Mouse (Mus musculus): ENCODE measurements around the gene Gmds.

Gene Gmds

DNA sequence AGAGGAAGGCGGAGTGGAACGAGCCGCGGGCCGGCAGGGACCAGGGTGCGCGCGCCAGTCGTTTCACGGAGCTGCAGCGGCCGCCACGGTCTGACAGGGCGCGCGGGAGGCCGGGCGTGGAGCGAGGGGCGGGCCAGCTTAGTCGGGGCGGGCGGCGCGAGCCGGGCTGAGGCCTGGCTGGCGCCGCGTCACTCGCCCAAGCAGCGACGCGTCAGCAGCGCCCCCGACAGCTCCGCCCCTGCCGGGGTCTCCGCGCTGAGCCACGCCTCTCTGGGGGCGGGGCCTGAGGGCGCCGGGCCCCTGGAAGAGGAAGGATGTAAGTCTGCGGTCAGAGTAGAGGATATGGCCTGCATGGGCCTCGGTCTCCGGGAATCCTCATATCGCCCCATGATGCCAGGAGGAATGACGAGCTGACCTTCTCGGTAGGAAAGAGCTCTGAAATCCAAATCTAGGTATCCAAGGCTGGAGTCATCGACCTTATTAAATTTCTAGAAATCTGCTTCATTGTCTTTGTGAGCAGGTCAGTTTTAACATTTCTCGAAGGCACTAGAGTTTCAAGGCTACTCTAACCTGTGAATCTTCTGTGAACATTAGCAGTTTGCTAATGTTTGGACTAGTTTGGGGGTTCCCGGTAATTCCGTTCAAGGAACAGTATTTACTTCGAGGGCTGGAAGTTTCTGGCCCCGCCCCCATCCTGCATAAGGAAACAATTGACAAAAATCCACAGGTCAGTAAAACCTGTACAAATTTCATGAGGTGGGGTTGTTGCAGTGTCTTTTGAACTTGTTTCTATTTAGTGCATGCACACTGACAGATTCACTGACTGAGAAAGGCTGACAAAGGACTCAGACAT is at the start of gene Gmds:
Gene Gmds, minus strand, starts transcription at position 228 of the 853 bp plus-strand sequence.
- peak; percentile 98 for DNase-seq

DNA sequence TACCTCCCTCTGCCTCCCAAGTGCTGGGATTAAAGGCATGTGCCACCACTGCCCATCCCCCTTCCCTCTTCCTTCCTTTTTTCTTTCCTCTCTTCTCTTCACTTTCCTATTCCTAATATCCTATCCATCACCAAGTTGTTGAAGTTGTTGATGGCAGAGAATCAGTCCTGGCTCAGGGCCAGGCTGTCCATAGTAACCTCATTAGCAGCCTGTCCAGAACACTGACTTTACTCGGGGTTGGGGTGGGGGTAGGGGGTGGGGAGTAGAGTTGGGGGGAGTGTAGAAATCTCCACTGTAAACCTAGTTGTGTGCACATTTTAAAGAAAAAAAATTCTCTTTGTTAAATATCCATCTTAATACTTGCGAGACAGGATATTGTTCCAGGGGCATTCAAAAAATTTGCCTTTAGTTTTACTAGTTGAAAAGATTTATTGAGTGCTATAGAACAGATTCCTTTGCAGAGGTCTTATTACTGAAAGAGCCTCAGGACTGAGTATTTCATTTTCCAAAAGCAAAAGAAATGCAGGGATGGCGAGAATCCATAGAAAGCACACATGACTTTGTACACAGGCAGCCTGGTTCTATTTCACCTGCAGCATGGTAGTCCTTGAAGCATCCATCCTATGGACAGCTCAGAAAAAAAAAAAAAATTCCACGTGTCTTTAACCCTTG is 47.0 kb upstream of the Gmds start:
- DNase-seq: no peak

- no peak for DNase-seq
Measured at GRCm38 (mm10) chr13:32382227-32383010, 43.9 kb upstream of the Gmds start.

GRCm38 (mm10) chr13:32378634-32379033 is 40.1 kb upstream of the Gmds start:
- DNase-seq: no peak

DNA sequence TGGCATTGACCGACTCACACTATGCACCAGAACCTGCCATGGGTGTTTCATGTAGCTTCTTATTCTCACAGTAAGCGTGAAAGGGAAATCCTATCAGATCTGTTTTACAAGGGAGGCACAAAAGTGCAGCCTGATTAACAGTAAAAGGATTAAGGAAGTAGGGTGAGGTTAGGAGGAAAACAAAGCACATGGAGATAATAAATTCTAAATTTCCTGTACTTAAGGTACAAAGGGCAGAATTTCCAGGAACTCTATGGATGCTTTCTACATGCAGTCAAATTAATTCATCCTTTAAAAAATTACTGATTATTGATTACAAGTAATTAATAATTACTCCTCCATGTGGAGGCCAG is 34.0 kb upstream of the Gmds start:
- no peak for DNase-seq

GRCm38 (mm10) chr13:32371874-32372530 is 33.5 kb upstream of the Gmds start:
- no peak for DNase-seq

- DNase-seq: no peak
Measured at GRCm38 (mm10) chr13:32370751-32371150, 32.2 kb upstream of the Gmds start.

GRCm38 (mm10) chr13:32370135-32370534 is 31.6 kb upstream of the Gmds start:
- no peak for DNase-seq

- no peak for DNase-seq
Measured at GRCm38 (mm10) chr13:32337735-32338512, 616 bp downstream of the Gmds start.

GRCm38 (mm10) chr13:32318309-32318708 is 20.2 kb downstream of the Gmds start:
- DNase-seq: no peak

GRCm38 (mm10) chr13:32317354-32317753 is 21.2 kb downstream of the Gmds start:
- no peak for DNase-seq

DNA sequence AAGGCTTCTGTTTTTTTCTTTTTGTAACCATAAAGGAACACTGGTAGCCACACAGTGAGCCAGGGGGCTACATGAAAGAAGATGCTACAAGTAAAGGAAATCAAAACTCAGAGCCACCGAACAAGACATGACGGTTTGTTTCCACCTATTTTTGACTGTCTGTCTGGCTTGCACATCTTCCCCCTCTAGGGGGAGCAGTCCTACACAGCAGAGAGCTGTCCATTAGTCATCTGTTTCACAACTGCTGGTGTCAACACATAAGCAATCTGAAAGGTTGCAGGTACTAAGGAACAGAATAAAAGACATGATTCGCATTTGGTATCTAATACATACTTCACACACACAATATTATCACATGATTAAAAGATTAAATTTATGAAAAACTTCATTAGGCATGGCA is 25.9 kb downstream of the Gmds start:
- DNase-seq: peak; percentile 68

GRCm38 (mm10) chr13:32311476-32311875 is 27.1 kb downstream of the Gmds start:
- no peak for DNase-seq

GRCm38 (mm10) chr13:32298456-32298855 is 40.1 kb downstream of the Gmds start:
- no peak for DNase-seq

DNA sequence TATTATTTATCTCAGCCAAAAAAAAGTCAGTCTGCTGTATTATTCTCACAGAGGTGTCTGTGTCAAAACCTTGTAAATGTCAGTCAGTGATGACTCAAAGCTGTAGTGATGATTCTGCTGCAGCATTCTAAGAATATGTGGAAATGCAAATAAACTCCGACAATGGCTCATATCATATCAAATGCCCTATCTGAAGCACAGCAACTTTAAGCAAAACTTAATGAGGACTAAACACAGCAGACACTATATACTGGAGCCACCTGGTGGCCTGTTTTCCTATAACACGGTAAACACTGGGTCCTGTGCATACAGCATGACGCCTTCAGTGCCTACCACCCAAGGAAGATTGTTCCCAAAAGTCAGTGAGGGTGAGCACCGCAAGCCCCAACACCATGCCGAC is 41.1 kb downstream of the Gmds start:
- DNase-seq: peak; percentile 35

- DNase-seq: no peak
Measured at GRCm38 (mm10) chr13:32294416-32295195, 43.9 kb downstream of the Gmds start.

- DNase-seq: no peak
Measured at GRCm38 (mm10) chr13:32272937-32273496, 65.5 kb downstream of the Gmds start.

DNA sequence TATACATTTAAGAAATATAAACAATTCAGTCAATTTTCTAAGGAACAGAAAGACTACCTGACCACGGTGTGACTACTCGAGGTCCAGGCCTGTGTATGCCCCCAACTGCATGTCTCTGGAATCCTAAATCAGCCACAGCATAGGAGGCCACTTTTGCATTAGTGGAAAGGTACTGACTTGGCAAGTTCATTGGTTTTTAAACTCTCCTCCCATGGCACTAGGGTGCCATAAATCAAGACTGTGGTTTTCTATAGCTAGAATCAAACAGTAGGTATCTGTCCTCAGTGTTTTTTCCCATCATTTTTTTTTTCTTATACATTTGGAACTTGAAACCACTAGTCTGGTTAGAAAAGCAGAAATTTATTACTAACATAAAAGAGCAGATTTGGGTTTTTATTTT is 68.8 kb downstream of the Gmds start:
- no peak for DNase-seq

- DNase-seq: no peak
Measured at GRCm38 (mm10) chr13:32269261-32269660, 69.3 kb downstream of the Gmds start.

- DNase-seq: no peak
Measured at GRCm38 (mm10) chr13:32268284-32268683, 70.3 kb downstream of the Gmds start.

DNA sequence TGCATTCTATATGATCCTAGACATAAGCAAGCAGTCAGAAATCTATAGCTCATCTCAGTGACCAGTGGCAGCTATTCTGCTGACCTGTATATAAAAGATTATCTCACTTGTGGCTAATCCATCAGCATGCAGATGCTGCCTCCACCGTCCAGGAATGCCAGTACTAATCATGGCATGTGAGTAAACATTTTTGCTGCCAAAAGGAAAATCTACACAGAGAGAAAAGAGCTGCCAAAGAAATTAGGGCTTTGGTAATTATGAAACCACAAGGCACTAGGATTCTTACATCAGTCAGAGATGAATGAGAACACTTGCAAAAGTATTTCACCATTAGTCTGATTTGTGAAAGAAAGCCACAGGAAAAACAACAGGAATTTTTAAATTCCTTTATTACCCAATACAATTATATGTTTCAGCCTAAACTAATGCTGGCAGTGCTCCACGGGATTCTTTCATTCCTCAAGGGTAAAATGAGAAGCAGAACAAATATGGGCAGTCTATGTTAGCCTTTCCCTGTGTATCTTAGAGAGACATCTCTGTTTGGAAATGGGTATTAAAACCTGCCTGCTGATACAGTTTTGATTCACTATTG is 71.3 kb downstream of the Gmds start:
- DNase-seq: no peak
